Mouse (Mus musculus) megakaryocyte, embryonic 14.5 days (primary cell): ENCODE measurements at regions not wholly inside any gene's neighbourhood (a gene's known extent, or its start where the extent isn't known, plus 50 kb on each side); places are given as distances from the start of the nearest gene placed in this dataset.

ENCODE experiments used
- FLI1 ChIP-seq: IDR thresholded peaks from 2 replicates; pipeline ENCODE4 v1.6.1; 2012; ENCODE audit warnings: low read length, inconsistent platforms, mixed read lengths
- GATA1 ChIP-seq: IDR thresholded peaks from 3 replicates; pipeline ENCODE4 v1.6.1; 2012; ENCODE audit warnings: mixed read lengths, low read length, inconsistent platforms, borderline replicate concordance

- TF ChIP-seq GATA1 (no peak), FLI1 (no peak)
Observed at GRCm38 (mm10) chr14:25019306-25019905, 439.6 kb upstream of the Zmiz1 start.
